Mouse (Mus musculus) small intestine, adult 2 months (tissue): Measurements from ENCODE around the gene Cfap161. TPM values are rescaled to one million over a fixed set of nuclear protein-coding genes. Genes with fewer than 3 reads are reported as not detected.

ENCODE experiments used
- H3K27ac ChIP-seq: fragments of 200-500 bp; 2 replicates; pipeline ENCODE4 v1.5.1; 2012; ENCODE audit warnings: low read depth, low read length, control low read depth, inconsistent platforms; ENCODE audit not compliant: insufficient read depth
- H3K27me3 ChIP-seq: fragments of 200-500 bp; 2 replicates; pipeline ENCODE4 v1.6.1; 2012; ENCODE audit warnings: mild to moderate bottlenecking, moderate library complexity, low read length, inconsistent platforms; ENCODE audit not compliant: control insufficient read depth, insufficient read depth
- H3K36me3 ChIP-seq: fragments of 200-500 bp; 2 replicates; pipeline ENCODE4 v1.6.1; 2012; ENCODE audit warnings: mild to moderate bottlenecking, low read length, control low read depth, inconsistent platforms; ENCODE audit not compliant: control insufficient read depth, insufficient read depth
- H3K4me1 ChIP-seq: fragments of 200-500 bp; 2 replicates; pipeline ENCODE4 v1.6.1; 2012; ENCODE audit warnings: low read length, inconsistent platforms, mixed read lengths; ENCODE audit not compliant: control insufficient read depth, insufficient read depth, insufficient read length
- H3K4me3 ChIP-seq: fragments of 200-500 bp; 2 replicates; pipeline ENCODE4 v1.5.1; 2012; ENCODE audit warnings: low read depth, mild to moderate bottlenecking, control low read depth, inconsistent platforms, low read length, moderate library complexity
- CTCF ChIP-seq: fragments of 200-500 bp; IDR thresholded peaks from 2 replicates; pipeline ENCODE4 v1.5.1; 2012; ENCODE audit warnings: low read depth, mild to moderate bottlenecking, control low read depth, inconsistent platforms, low read length, moderate library complexity, mixed read lengths; ENCODE audit not compliant: insufficient replicate concordance, insufficient read length; ENCODE audit errors: extremely low read depth
- POLR2A ChIP-seq: fragments of 200-500 bp; IDR thresholded peaks from 2 replicates; pipeline ENCODE4 v1.6.1; 2012; ENCODE audit warnings: low read depth, mild to moderate bottlenecking, control low read depth, inconsistent platforms, low read length, moderate library complexity
- WGBS: fragments of 180-500 bp; shearing (Covaris S2); methylation state at CpG from one replicate; pipeline ENCODE4 v1.1.7; 2018; 5-methylcytosine and 5-hydroxymethylcytosine counted together
- polyA plus RNA-seq: library from polyadenylated mRNA; depleted of rRNA; stranded (reverse); fragments of >200 nt; gene quantifications from 2 replicates; pipeline ENCODE4 v1.2.3, GENCODE M21; 2012

Gene Cfap161
- polyA plus RNA-seq, 1 experiment = not detected

DNA sequence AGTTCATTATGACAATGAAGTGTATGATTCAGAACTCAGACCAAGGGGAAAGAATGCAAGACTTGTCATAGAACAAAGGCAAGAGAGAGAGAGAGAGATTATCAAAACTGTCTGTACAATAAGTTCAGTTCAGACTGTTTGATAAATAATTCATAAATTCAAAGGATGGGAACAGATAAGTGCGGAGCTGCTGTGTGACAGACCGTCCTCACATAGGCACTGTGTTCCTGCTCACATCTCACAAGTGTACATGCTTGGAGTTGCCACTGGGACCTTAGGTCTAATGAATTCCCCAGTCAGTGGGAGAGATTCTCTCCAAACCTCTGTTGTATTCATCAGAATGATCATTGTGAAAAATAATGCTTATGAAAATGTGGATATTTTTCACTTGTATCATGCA lies 27.3 kb upstream of the Cfap161 start:
- Histone ChIP-seq H3K27me3 (no peaks in the 10 kb centered on the region), H3K4me1 (no peaks in the 10 kb centered on the region), H3K4me3 (no peak overlapping the region), H3K36me3 (no peaks in the 10 kb centered on the region), H3K27ac (no peak overlapping the region)
- 93% methylated on average over 2 of the region's 2 CpGs for WGBS
- TF ChIP-seq POLR2A = no peak
- no peak for TF ChIP-seq CTCF

DNA sequence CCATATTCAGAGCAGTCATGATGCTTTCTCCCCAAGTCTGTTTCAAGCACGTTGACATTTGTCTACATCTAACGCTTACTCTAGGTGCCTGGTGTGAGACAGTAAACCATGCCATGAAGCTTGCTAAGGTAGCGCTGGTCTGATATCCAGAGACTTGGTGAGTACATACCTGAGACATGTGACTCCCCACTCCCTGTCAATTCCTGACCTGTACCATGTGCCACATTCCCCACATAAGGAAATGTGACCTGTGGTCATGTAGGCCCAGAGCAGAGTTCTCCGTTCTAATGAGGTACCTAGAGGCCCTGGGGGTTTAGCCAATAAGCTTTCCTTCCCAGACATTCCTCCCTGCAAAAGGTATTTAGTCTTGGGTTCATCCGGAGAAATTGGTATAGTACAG lies 22.2 kb upstream of the Cfap161 start:
- H3K27ac ChIP-seq = no peak overlapping the region
- H3K4me1 ChIP-seq = peaks cover 6% of the 10 kb centered on the region; the same call in 1 of the 2 replicates
- no peaks in the 10 kb centered on the region for H3K27me3 ChIP-seq
- WGBS = 98% methylated on average over 5 of the region's 5 CpGs
- H3K4me3 ChIP-seq = no peak overlapping the region
- TF ChIP-seq CTCF (no peak), POLR2A (no peak)
- no peaks in the 10 kb centered on the region for H3K36me3 ChIP-seq

DNA sequence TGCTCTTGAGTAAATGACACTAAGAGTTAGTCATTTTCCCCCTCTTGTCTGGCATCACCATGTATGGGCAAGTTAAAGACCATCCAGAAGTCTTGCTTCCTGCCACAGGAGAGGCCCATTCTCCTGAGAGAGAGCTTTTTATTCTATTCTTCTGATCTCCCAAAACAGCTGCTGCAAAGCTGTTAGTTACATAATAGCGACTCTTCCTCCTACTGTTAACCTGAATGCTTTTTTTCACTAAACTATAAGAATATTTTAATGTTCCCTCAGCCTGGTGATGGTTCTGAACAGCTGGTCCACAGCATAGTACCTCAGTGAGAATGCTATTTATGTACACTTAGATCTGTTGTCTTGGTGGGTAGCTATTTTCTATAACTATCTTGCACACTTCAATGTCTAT lies 21.0 kb upstream of the Cfap161 start:
- H3K27me3 ChIP-seq = no peaks in the 10 kb centered on the region
- no peaks in the 10 kb centered on the region for H3K36me3 ChIP-seq
- 64% methylated on average over 1 of the region's 1 CpGs for WGBS
- TF ChIP-seq CTCF (no peak), POLR2A (no peak)
- no peak overlapping the region for H3K4me3 ChIP-seq
- H3K27ac ChIP-seq = no peak overlapping the region
- peaks cover 6% of the 10 kb centered on the region; the same call in 1 of the 2 replicates for H3K4me1 ChIP-seq

DNA sequence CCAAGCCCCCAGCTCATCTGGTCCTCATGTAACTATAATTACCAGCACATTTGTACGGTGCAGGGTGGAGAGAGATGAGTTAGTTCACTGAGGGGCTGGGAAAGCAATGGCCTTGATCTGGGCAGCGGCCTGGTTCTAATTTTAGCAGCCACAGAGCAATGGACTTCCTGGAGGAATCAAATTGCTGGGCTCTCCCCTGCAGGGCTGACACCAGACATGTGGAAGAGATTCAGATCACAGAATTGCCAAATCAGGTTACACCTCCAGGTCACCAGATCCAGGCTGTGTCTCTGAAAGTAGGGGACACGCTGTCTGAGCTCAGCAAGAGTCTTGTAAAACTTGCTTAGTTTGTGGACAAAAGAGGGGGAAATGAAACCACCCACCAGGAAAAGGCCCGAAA lies 19.3 kb upstream of the Cfap161 start:
- H3K4me1 ChIP-seq = peaks cover 6% of the 10 kb centered on the region; the same call in 1 of the 2 replicates
- no peaks in the 10 kb centered on the region for H3K36me3 ChIP-seq
- TF ChIP-seq CTCF = no peak
- no peak for TF ChIP-seq POLR2A
- H3K27me3 ChIP-seq = no peaks in the 10 kb centered on the region
- H3K4me3 ChIP-seq = no peak overlapping the region
- WGBS = 56% methylated on average over 4 of the region's 4 CpGs
- no peak overlapping the region for H3K27ac ChIP-seq

DNA sequence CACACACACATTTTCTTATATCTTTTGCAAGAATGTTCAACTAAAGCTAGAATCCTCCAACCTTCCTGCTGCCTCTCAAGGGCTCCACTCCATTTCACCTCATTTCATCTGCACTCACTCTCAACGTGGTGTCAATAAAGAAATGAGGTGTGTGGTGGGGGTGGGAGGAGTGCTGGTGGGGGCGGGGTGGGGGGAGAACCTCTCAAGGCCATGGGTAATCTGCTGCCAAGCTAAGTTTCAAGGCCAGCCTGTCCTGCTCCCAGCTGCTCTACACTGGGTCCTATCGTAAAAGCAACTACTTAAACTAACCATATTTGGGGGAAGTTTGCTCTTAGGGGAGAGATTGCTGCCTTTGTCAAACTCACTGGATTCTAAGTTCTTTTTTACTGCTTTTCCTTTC lies 18.8 kb upstream of the Cfap161 start:
- WGBS = 26% methylated on average over 3 of the region's 3 CpGs
- no peaks in the 10 kb centered on the region for H3K36me3 ChIP-seq
- no peak for TF ChIP-seq POLR2A
- no peak for TF ChIP-seq CTCF
- H3K4me3 ChIP-seq = no peak overlapping the region
- H3K4me1 ChIP-seq = peaks cover 6% of the 10 kb centered on the region; the same call in 1 of the 2 replicates
- H3K27ac ChIP-seq = no peak overlapping the region
- H3K27me3 ChIP-seq = no peaks in the 10 kb centered on the region

DNA sequence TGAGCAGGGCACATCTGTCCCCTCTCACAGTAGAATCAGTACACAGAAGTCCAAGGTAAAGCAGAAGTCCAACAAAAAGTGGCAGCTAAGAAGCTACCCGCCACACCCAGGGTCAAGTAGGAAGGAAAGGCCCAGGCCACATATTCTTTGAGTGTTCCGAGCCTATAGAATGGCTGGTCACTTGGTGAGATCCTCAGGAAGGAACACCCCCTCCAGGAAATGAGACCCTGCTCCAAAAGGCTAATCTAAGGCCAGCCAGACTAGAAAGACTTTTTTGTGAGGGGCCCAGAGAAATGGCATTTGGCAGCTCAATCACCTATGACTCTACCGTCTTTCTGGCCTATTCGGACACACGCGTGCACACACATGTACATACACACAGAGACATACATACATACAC lies 18.3 kb upstream of the Cfap161 start:
- Histone ChIP-seq H3K36me3 (no peaks in the 10 kb centered on the region), H3K4me1 (peaks cover 6% of the 10 kb centered on the region; the same call in 1 of the 2 replicates), H3K27ac (no peak overlapping the region), H3K27me3 (no peaks in the 10 kb centered on the region), H3K4me3 (no peak overlapping the region)
- 92% methylated on average over 6 of the region's 6 CpGs for WGBS
- no peak for TF ChIP-seq CTCF

DNA sequence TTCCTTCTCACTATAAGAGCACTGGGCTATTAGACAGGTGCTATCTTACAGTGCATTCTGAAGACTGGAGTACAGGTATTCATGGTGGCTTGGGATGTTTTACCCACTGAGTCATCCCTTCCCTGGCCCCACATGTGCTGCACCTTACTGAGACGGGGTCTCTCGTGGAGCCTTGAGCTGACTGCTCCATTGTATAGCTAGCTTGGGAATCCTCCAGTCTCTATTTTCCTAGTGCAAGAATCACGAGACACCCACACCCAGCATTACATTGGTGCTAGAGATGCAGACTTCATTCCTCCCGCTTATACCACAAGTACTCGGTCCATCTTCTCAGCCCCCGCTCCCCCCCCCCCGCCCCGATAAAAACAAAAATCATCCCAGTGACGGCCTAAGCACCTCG lies 17.9 kb upstream of the Cfap161 start:
- TF ChIP-seq CTCF (no peak), POLR2A (no peak)
- H3K27ac ChIP-seq = no peak overlapping the region
- 89% methylated on average over 10 of the region's 10 CpGs for WGBS
- H3K27me3 ChIP-seq = no peaks in the 10 kb centered on the region
- H3K4me1 ChIP-seq = peaks cover 6% of the 10 kb centered on the region; the same call in 1 of the 2 replicates
- H3K4me3 ChIP-seq = no peak overlapping the region
- H3K36me3 ChIP-seq = no peaks in the 10 kb centered on the region

DNA sequence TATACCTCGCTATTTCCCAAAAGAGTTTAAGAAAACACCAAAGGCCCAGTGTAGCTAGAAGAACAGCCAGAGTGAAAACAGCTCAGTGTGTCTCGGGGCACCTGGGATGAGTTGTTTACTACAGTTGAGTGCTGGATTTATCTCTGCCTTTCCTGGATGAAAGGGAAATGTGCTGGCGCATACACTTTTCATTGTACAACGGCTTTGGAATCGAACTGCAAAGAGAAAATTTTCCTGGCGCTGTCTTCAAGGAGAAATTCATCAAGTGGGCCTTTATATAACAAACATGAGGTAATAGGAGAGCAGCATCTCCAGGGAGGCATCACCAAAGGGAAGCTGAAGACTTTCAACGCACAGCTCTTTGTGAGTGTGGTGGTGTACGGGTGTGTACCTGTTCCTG lies 17.2 kb upstream of the Cfap161 start:
- Histone ChIP-seq H3K27me3 (no peaks in the 10 kb centered on the region), H3K36me3 (no peaks in the 10 kb centered on the region), H3K4me1 (peaks cover 6% of the 10 kb centered on the region; the same call in 1 of the 2 replicates), H3K4me3 (no peak overlapping the region), H3K27ac (no peak overlapping the region)
- no peak for TF ChIP-seq CTCF
- TF ChIP-seq POLR2A = no peak
- 83% methylated on average over 8 of the region's 8 CpGs for WGBS
